Mouse (Mus musculus): ENCODE data around the gene Tbc1d32. TPM values are rescaled to one million over a fixed set of nuclear protein-coding genes. Genes with fewer than 3 reads are reported as not detected.
"Not testable (repeated sequence)": the region's sequence is repeated elsewhere in the genome, so short reads cannot be mapped to it uniquely, and the experiment has no call there.

Gene Tbc1d32
- polyA plus RNA-seq (2016; fragmentation: Nextera tagmentation; extraction: Ambion mirVana): 2.8 and 3.6 TPM in 2 replicates

GRCm38 (mm10) chr10:56228568-56229209, at the start of gene Tbc1d32:
Gene Tbc1d32 (minus strand): TSS chr10:56228689.
- ATAC-seq (ENCODE audit: low FRiP score, low read depth): peak; percentile 98
- H3K4me1 ChIP-seq: peaks cover 6% of the 10 kb centered on the region; the same call in 1 of the 2 replicates
- no peaks in the 10 kb centered on the region for H3K27me3 ChIP-seq (replicated peaks)
- H3K36me3 ChIP-seq: no peaks in the 10 kb centered on the region
- 4% methylated on average over 42 of the region's 42 CpGs for WGBS
- no peaks in the 10 kb centered on the region for H3K9me3 ChIP-seq
- peak within 1 kb of the TSS; percentile 60 for H3K4me2 ChIP-seq (replicated peaks)
- peak within 1 kb of the TSS; percentile 52 for H3K4me3 ChIP-seq
- H3K27ac ChIP-seq: peak within 1 kb of the TSS; percentile 63
- peak within 1 kb of the TSS; percentile 56 for H3K9ac ChIP-seq

- peak; percentile 31; the same call in 1 of the 2 replicates for ATAC-seq (ENCODE audit: low FRiP score, low read depth)
Measured at GRCm38 (mm10) chr10:56227771-56228275, 666 bp downstream of the Tbc1d32 start.

GRCm38 (mm10) chr10:56215797-56216196, 12.7 kb downstream of the Tbc1d32 start:
- 74% methylated on average over 3 of the region's 3 CpGs for WGBS
- H3K4me3 ChIP-seq: no peak overlapping the region

More at GRCm38 (mm10) chr10:56227771-56228275, 666 bp downstream of the Tbc1d32 start:
- peaks cover 6% of the 10 kb centered on the region; the same call in 1 of the 2 replicates for H3K4me1 ChIP-seq
- no peak overlapping the region for H3K27ac ChIP-seq
- no peaks in the 10 kb centered on the region for H3K27me3 ChIP-seq (replicated peaks)
- H3K4me3 ChIP-seq: peak overlapping the region; percentile 52
- H3K36me3 ChIP-seq: no peaks in the 10 kb centered on the region
- WGBS: 71% methylated on average over 8 of the region's 8 CpGs
- peak overlapping the region; percentile 56 for H3K9ac ChIP-seq
- H3K4me2 ChIP-seq (replicated peaks): peak overlapping the region; percentile 60
- H3K9me3 ChIP-seq: no peaks in the 10 kb centered on the region

GRCm38 (mm10) chr10:56210343-56210742, 18.1 kb downstream of the Tbc1d32 start:
- Histone ChIP-seq H3K27me3 (replicated peaks) (no peaks in the 10 kb centered on the region), H3K27ac (no peak overlapping the region), H3K4me2 (replicated peaks) (no peak overlapping the region), H3K9ac (no peak overlapping the region), H3K4me1 (no peaks in the 10 kb centered on the region), H3K9me3 (no peaks in the 10 kb centered on the region), H3K36me3 (peaks cover 4% of the 10 kb centered on the region; the same call in 1 of the 2 replicates), H3K4me3 (no peak overlapping the region)
- ATAC-seq (ENCODE audit: low FRiP score, low read depth): no peak
- WGBS: 93% methylated on average over 1 of the region's 1 CpGs

More at GRCm38 (mm10) chr10:56215797-56216196, 12.7 kb downstream of the Tbc1d32 start:
- ATAC-seq (ENCODE audit: low FRiP score, low read depth): no peak
- Histone ChIP-seq H3K27me3 (replicated peaks) (no peaks in the 10 kb centered on the region), H3K27ac (no peak overlapping the region), H3K36me3 (peaks cover 4% of the 10 kb centered on the region; the same call in 1 of the 2 replicates), H3K4me2 (replicated peaks) (no peak overlapping the region), H3K9me3 (no peaks in the 10 kb centered on the region), H3K9ac (no peak overlapping the region), H3K4me1 (no peaks in the 10 kb centered on the region)

- Histone ChIP-seq H3K4me3 (no peak overlapping the region), H3K9ac (no peak overlapping the region), H3K4me2 (replicated peaks) (no peak overlapping the region), H3K36me3 (no peaks in the 10 kb centered on the region), H3K27ac (no peak overlapping the region), H3K27me3 (replicated peaks) (no peaks in the 10 kb centered on the region), H3K4me1 (no peaks in the 10 kb centered on the region), H3K9me3 (no peaks in the 10 kb centered on the region)
- 74% methylated on average over 8 of the region's 8 CpGs for WGBS
- ATAC-seq (ENCODE audit: low FRiP score, low read depth): no peak
Measured at GRCm38 (mm10) chr10:56206802-56207404, 21.6 kb downstream of the Tbc1d32 start.

- Histone ChIP-seq H3K4me2 (replicated peaks) (no peak overlapping the region), H3K27ac (no peak overlapping the region), H3K9me3 (no peaks in the 10 kb centered on the region), H3K9ac (no peak overlapping the region), H3K27me3 (replicated peaks) (no peaks in the 10 kb centered on the region), H3K4me1 (no peaks in the 10 kb centered on the region), H3K36me3 (no peaks in the 10 kb centered on the region), H3K4me3 (no peak overlapping the region)
- WGBS: 90% methylated on average over 2 of the region's 2 CpGs
- no peak for ATAC-seq (ENCODE audit: low FRiP score, low read depth)
Measured at GRCm38 (mm10) chr10:56204348-56204747, 24.1 kb downstream of the Tbc1d32 start.

GRCm38 (mm10) chr10:56199902-56200301, 28.6 kb downstream of the Tbc1d32 start:
- H3K9ac ChIP-seq: no peak overlapping the region
- H3K4me1 ChIP-seq: no peaks in the 10 kb centered on the region
- no peaks in the 10 kb centered on the region for H3K27me3 ChIP-seq (replicated peaks)
- no peak overlapping the region for H3K27ac ChIP-seq
- H3K36me3 ChIP-seq: no peaks in the 10 kb centered on the region
- H3K4me3 ChIP-seq: no peak overlapping the region
- no peak overlapping the region for H3K4me2 ChIP-seq (replicated peaks)
- ATAC-seq (ENCODE audit: low FRiP score, low read depth): no peak
- H3K9me3 ChIP-seq: no peaks in the 10 kb centered on the region

GRCm38 (mm10) chr10:56198691-56199090, 29.8 kb downstream of the Tbc1d32 start:
- Histone ChIP-seq H3K27me3 (replicated peaks) (no peaks in the 10 kb centered on the region), H3K4me1 (no peaks in the 10 kb centered on the region), H3K4me2 (replicated peaks) (no peak overlapping the region), H3K27ac (no peak overlapping the region), H3K4me3 (no peak overlapping the region), H3K9me3 (no peaks in the 10 kb centered on the region), H3K36me3 (no peaks in the 10 kb centered on the region), H3K9ac (no peak overlapping the region)
- WGBS: 66% methylated on average over 3 of the region's 3 CpGs
- ATAC-seq (ENCODE audit: low FRiP score, low read depth): no peak

GRCm38 (mm10) chr10:56194310-56194709, 34.2 kb downstream of the Tbc1d32 start:
- ATAC-seq (ENCODE audit: low FRiP score, low read depth): no peak
- no peaks in the 10 kb centered on the region for H3K9me3 ChIP-seq
- H3K27me3 ChIP-seq (replicated peaks): no peaks in the 10 kb centered on the region

GRCm38 (mm10) chr10:56181727-56182126, 46.8 kb downstream of the Tbc1d32 start:
- H3K4me1 ChIP-seq: no peaks in the 10 kb centered on the region
- 90% methylated on average over 1 of the region's 1 CpGs for WGBS
- H3K9ac ChIP-seq: no peak overlapping the region
- no peak overlapping the region for H3K27ac ChIP-seq
- no peaks in the 10 kb centered on the region for H3K9me3 ChIP-seq
- H3K36me3 ChIP-seq: peaks cover 8% of the 10 kb centered on the region; the same call in 1 of the 2 replicates
- no peaks in the 10 kb centered on the region for H3K27me3 ChIP-seq (replicated peaks)
- ATAC-seq (ENCODE audit: low FRiP score, low read depth): no peak
- H3K4me3 ChIP-seq: no peak overlapping the region
- H3K4me2 ChIP-seq (replicated peaks): no peak overlapping the region

More at GRCm38 (mm10) chr10:56194310-56194709, 34.2 kb downstream of the Tbc1d32 start:
- WGBS: 68% methylated on average over 7 of the region's 7 CpGs
- no peaks in the 10 kb centered on the region for H3K36me3 ChIP-seq
- H3K4me1 ChIP-seq: no peaks in the 10 kb centered on the region
- H3K4me2 ChIP-seq (replicated peaks): no peak overlapping the region
- no peak overlapping the region for H3K4me3 ChIP-seq
- H3K27ac ChIP-seq: no peak overlapping the region
- H3K9ac ChIP-seq: no peak overlapping the region

- Histone ChIP-seq H3K4me1 (no peaks in the 10 kb centered on the region), H3K9me3 (no peaks in the 10 kb centered on the region), H3K9ac (no peak overlapping the region), H3K27ac (no peak overlapping the region), H3K4me2 (replicated peaks) (no peak overlapping the region), H3K27me3 (replicated peaks) (no peaks in the 10 kb centered on the region), H3K4me3 (no peak overlapping the region), H3K36me3 (no peaks in the 10 kb centered on the region)
- 84% methylated on average over 5 of the region's 5 CpGs for WGBS
- no peak for ATAC-seq (ENCODE audit: low FRiP score, low read depth)
Measured at GRCm38 (mm10) chr10:56173184-56173583, 55.3 kb downstream of the Tbc1d32 start.

GRCm38 (mm10) chr10:56167721-56168120, 60.8 kb downstream of the Tbc1d32 start:
- ATAC-seq (ENCODE audit: low FRiP score, low read depth); H3K9me3 ChIP-seq; H3K27ac ChIP-seq; H3K36me3 ChIP-seq; H3K4me3 ChIP-seq; H3K4me2 ChIP-seq (replicated peaks); H3K4me1 ChIP-seq; H3K9ac ChIP-seq; H3K27me3 ChIP-seq (replicated peaks): not testable (repeated sequence)
